Mouse (Mus musculus) intestine, embryonic 16.5 days (tissue): Measurements from ENCODE around the gene Ly6g6c. TPM values are rescaled to one million over a fixed set of nuclear protein-coding genes. Genes with fewer than 3 reads are reported as not detected.
A peak's percentile ranks its signal among the peaks of the same experiment; 100 is the strongest.

Source experiments
- ATAC-seq: fragments of 200-750 bp; cut with Nextera tagmentation; 2 replicates; pipeline ENCODE4 v1.8.0; 2017; ENCODE audit warnings: moderate TSS enrichment, moderate library complexity
- H3K27ac ChIP-seq: fragments of 300-500 bp; sonication (generic); 2 replicates; pipeline ENCODE4 v1.5.1; 2014; ENCODE audit warnings: mild to moderate bottlenecking, low read length
- H3K27me3 ChIP-seq: fragments of 300-500 bp; sonication (generic); replicated peaks from 2 replicates; pipeline ENCODE4 v1.6.1; 2014; ENCODE audit warnings: low read length, control low read depth, mixed read lengths; ENCODE audit not compliant: control insufficient read depth, insufficient read depth
- H3K36me3 ChIP-seq: fragments of 300-500 bp; sonication (generic); 2 replicates; pipeline ENCODE4 v1.6.1; 2014; ENCODE audit warnings: low read length, control low read depth; ENCODE audit not compliant: control insufficient read depth, insufficient read depth
- H3K4me1 ChIP-seq: fragments of 300-500 bp; sonication (generic); 2 replicates; pipeline ENCODE4 v1.6.1; 2014; ENCODE audit warnings: low read length, control low read depth, mixed read lengths; ENCODE audit not compliant: control insufficient read depth, insufficient read depth
- H3K4me2 ChIP-seq: fragments of 300-500 bp; sonication (generic); 2 replicates; pipeline ENCODE4 v1.6.1; 2014; ENCODE audit warnings: low read depth, low read length, control low read depth
- H3K4me3 ChIP-seq: fragments of 300-500 bp; sonication (generic); 2 replicates; pipeline ENCODE4 v1.5.1; 2014; ENCODE audit warnings: mild to moderate bottlenecking, low read length
- H3K9ac ChIP-seq: fragments of 300-500 bp; sonication (generic); 2 replicates; pipeline ENCODE4 v1.6.1; 2014; ENCODE audit warnings: low read depth, low read length
- H3K9me3 ChIP-seq: fragments of 300-500 bp; sonication (generic); 2 replicates; pipeline ENCODE4 v1.6.1; 2016; ENCODE audit warnings: low read length, control low read depth; ENCODE audit not compliant: control insufficient read depth
- whole genome bisulfite sequencing: fragments of 180-500 bp; shearing (Covaris S2); extraction: QIAGEN DNeasy Blood & Tissue Kit; methylation state at CpG from one replicate; pipeline ENCODE4 v1.1.7; 2014; 5-methylcytosine and 5-hydroxymethylcytosine counted together
- polyA plus RNA-seq: library from polyadenylated mRNA; unstranded; fragments of >200 nt; fragmentation: Nextera tagmentation; extraction: Ambion mirVana; gene quantifications from 2 replicates; pipeline ENCODE4 v1.2.1, GENCODE M21; 2015

Ly6g6c gene
- polyA plus RNA-seq, 1 experiment from 2014 or later: 0.24 TPM

- H3K9me3 ChIP-seq: no peaks in the 10 kb centered on the region
- H3K27me3 ChIP-seq: no peaks in the 10 kb centered on the region
- peaks cover 7% of the 10 kb centered on the region; the same call in 1 of the 2 replicates for H3K4me1 ChIP-seq
- H3K4me3 ChIP-seq: no peak overlapping the region
- 0 out of 2 replicates have a peak, but pooled peaks cover 3% of the 10 kb centered on the region for H3K36me3 ChIP-seq
- 54% methylated on average over 2 of the region's 2 CpGs for WGBS
- H3K4me2 ChIP-seq: no peak overlapping the region
- no peak overlapping the region for H3K9ac ChIP-seq
- ATAC-seq: no peak
- H3K27ac ChIP-seq: no peak overlapping the region
Observed at GRCm38 (mm10) chr17:35088151-35088550, 23.0 kb downstream of the Ly6g6c start.

DNA sequence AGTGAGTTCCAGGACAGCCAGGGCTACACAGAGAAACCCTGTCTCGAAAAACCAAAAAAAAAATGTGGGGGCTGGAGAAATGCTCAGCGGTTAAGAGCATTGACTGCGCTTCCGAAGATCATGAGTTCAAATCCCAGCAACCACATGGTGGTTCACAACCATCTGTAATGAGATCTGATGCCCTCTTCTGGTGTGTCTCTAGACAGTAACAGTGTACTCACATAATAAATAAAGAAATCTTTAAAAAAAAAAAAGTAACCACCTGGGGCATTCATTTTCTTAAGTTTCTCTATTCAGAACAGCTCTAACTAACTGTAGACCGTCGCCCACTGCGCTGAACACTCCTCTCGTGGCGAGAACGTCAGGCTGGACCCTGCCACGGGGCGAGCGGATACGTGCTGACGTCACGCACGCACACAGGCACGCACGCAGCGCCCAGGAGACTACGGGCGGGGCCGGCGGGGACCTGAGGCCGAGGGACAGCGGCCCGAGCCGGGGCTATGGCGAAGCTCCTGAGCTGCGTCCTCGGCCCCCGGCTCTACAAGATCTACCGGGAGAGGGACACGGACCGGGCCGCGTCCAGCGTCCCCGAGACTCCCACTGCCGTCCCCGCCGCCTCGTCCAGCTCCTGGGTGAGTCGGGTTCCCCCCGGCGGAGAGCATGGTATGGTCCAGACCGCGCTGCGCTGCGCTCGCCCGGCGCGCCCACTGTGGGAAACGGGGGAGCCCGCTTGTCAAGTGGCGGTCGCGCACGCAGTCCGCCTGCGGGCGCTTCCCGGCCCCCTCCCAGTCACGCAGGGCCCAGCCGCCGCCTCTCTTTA lies 23.8 kb downstream of the Ly6g6c start, which contains the start of gene Abhd16a:
TSS of gene Abhd16a (plus strand) at position 439 of the 820 bp plus-strand sequence.
- peak; percentile 99 for ATAC-seq
- H3K27ac ChIP-seq: peak within 1 kb of the TSS; percentile 95
- H3K9ac ChIP-seq: peak within 1 kb of the TSS; percentile 92
- no peaks in the 10 kb centered on the region for H3K9me3 ChIP-seq
- H3K36me3 ChIP-seq: 0 out of 2 replicates have a peak, but pooled peaks cover 3% of the 10 kb centered on the region
- H3K4me2 ChIP-seq: peak within 1 kb of the TSS; percentile 63
- peak within 1 kb of the TSS; percentile 66 for H3K4me3 ChIP-seq
- 2% methylated on average over 66 of the region's 67 CpGs for WGBS
- H3K27me3 ChIP-seq: no peaks in the 10 kb centered on the region
- H3K4me1 ChIP-seq: peaks cover 7% of the 10 kb centered on the region; the same call in 1 of the 2 replicates

DNA sequence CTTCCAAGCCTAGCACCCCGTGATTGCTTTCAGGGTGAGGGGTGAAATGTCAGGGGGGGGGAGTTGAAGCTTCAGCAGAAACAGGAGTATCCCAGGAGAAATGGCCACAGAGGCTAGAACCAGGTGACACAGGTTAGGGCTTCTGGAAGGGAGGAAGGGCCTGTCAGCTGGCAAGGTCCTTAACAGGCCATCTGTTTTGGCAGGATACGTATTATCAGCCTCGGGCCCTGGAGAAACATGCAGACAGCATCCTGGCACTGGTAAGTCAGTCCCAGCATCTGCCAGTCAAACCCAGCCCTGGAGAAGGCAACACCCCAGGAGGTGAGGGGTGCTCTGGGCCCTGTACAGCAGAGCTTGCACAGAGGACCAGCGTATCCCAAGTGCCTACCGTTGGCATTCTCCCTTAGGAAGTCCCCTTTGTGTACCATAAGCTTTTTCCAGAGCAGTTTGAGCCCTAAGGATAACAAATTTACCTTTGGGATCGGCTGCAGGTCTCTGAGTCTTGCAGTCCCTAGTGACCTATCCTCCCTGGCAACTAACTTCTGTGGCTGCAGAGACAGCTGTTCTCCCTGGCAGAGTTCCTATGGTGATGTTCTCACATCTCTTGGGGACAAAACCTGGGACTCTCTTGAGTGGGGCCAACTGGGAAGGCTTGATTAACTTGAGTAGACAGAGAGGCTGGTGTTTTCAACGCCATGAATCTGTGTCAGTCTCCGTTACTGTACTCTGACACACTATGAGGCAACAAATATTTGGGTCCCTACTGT lies 25.2 kb downstream of the Ly6g6c start:
- Histone ChIP-seq H3K9ac (peak overlapping the region; percentile 92), H3K36me3 (peaks cover 7% of the 10 kb centered on the region; the same call in 1 of the 2 replicates), H3K9me3 (no peaks in the 10 kb centered on the region), H3K4me2 (peak overlapping the region; percentile 63), H3K27me3 (no peaks in the 10 kb centered on the region), H3K4me1 (peaks cover 7% of the 10 kb centered on the region; the same call in 1 of the 2 replicates), H3K27ac (no peak overlapping the region), H3K4me3 (peak overlapping the region; percentile 66)
- no peak for ATAC-seq
- WGBS: 63% methylated on average over 8 of the region's 8 CpGs

DNA sequence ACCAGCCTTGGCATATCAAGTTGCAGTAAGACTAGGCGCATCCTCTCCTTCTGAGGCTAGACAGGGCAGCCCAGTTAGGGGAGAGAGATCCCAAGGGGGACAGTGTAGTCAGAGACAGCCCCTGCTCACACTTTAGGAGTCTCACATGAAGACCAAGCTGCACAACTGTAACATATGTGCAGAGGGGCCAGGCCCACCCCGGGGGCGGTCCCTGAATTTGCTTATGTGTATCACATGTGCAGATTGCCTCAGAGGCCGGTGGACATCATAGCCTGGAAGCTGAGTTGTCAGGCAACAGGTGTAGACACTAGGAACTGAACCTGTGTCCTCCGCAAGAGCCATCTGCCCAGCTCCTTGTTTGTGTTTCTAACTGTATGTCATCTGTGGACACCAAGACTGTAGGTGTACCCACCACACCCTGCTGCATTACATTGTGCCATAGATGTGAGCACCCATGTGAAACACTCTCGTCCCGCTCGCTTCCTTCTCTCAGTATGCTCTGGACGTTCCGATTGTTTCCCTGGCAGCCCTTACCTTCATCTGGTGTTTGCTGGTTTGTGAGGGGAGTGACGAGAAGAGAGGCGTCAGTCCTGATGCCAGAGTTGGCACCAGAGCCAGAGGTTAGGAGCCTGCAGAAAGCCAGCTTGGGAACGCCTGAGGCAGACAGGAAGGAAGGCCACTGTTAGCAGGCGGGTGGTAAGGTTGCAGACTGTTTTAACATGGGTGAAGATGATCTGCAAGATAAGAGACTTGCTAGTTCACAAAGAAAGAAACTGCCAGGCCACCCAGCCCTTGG lies 27.4 kb downstream of the Ly6g6c start:
- H3K4me2 ChIP-seq: no peak overlapping the region
- 89% methylated on average over 14 of the region's 14 CpGs for WGBS
- no peaks in the 10 kb centered on the region for H3K9me3 ChIP-seq
- no peak for ATAC-seq
- H3K36me3 ChIP-seq: peaks cover 20% of the 10 kb centered on the region
- no peak overlapping the region for H3K4me3 ChIP-seq
- H3K9ac ChIP-seq: no peak overlapping the region
- peaks cover 7% of the 10 kb centered on the region; the same call in 1 of the 2 replicates for H3K4me1 ChIP-seq
- H3K27me3 ChIP-seq: no peaks in the 10 kb centered on the region
- H3K27ac ChIP-seq: no peak overlapping the region

GRCm38 (mm10) chr17:35094475-35095365 lies 29.5 kb downstream of the Ly6g6c start:
- Histone ChIP-seq H3K9me3 (no peaks in the 10 kb centered on the region), H3K27me3 (no peaks in the 10 kb centered on the region), H3K36me3 (peaks cover 20% of the 10 kb centered on the region), H3K4me2 (no peak overlapping the region), H3K27ac (no peak overlapping the region; the same call in 1 of the 2 replicates), H3K9ac (0 out of 2 replicates have a peak overlapping the region, but pooled peaks have one; percentile 24), H3K4me3 (no peak overlapping the region), H3K4me1 (peaks cover 11% of the 10 kb centered on the region; the same call in 1 of the 2 replicates)
- WGBS: 78% methylated on average over 15 of the region's 15 CpGs
- ATAC-seq: no peak

GRCm38 (mm10) chr17:35096597-35096996 lies 31.4 kb downstream of the Ly6g6c start:
- Histone ChIP-seq H3K27me3 (no peaks in the 10 kb centered on the region), H3K4me3 (no peak overlapping the region), H3K36me3 (peaks cover 30% of the 10 kb centered on the region), H3K4me1 (peaks cover 10% of the 10 kb centered on the region; the same call in 1 of the 2 replicates), H3K4me2 (no peak overlapping the region), H3K27ac (no peak overlapping the region), H3K9ac (no peak overlapping the region), H3K9me3 (no peaks in the 10 kb centered on the region)
- ATAC-seq: no peak
- WGBS: 87% methylated on average over 12 of the region's 12 CpGs

GRCm38 (mm10) chr17:35097164-35097655 lies 32.0 kb downstream of the Ly6g6c start:
- WGBS: 89% methylated on average over 12 of the region's 12 CpGs
- H3K36me3 ChIP-seq: peaks cover 34% of the 10 kb centered on the region

DNA sequence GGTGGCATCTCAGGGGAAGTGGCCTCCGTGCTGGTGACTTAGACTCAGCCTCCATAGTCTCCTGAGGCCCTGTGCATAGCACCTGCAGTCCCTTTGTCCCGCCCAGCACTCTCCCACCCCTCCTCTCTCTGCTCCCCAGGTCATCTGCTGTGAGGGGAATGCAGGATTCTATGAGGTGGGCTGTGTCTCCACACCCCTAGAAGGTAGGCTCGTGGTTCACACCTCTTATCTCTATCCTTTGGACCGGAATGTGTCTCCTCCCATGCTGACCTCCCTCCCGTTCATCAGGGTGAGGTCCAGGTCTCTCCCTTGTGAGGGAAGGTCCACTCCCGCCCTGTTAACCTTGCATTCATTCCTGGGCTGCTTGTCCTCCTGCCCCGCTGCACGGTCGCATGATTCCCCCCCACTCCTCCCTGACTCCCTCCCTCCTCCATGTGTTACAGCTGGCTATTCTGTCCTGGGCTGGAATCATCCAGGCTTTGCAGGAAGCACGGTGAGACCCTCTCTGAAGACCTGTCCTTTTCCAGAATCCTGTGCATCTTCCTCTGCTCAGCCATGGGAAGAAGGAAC lies 35.1 kb downstream of the Ly6g6c start:
- Histone ChIP-seq H3K9me3 (no peaks in the 10 kb centered on the region), H3K27ac (peak overlapping the region; percentile 43; the same call in 1 of the 2 replicates), H3K36me3 (peaks cover 29% of the 10 kb centered on the region), H3K27me3 (no peaks in the 10 kb centered on the region), H3K4me3 (no peak overlapping the region), H3K4me1 (peaks cover 26% of the 10 kb centered on the region), H3K4me2 (no peak overlapping the region), H3K9ac (no peak overlapping the region; the same call in 1 of the 2 replicates)
- 51% methylated on average over 10 of the region's 10 CpGs for WGBS
- peak; percentile 67 for ATAC-seq

More at GRCm38 (mm10) chr17:35097164-35097655, 32.0 kb downstream of the Ly6g6c start:
- no peaks in the 10 kb centered on the region for H3K27me3 ChIP-seq
- H3K4me1 ChIP-seq: peaks cover 16% of the 10 kb centered on the region; the same call in 1 of the 2 replicates
- no peak overlapping the region for H3K4me3 ChIP-seq
- no peak overlapping the region for H3K9ac ChIP-seq
- no peaks in the 10 kb centered on the region for H3K9me3 ChIP-seq
- H3K27ac ChIP-seq: no peak overlapping the region
- H3K4me2 ChIP-seq: no peak overlapping the region
- ATAC-seq: no peak
